Mouse (Mus musculus): ENCODE data around the gene Tpcn2.

Tpcn2 gene

GRCm38 (mm10) chr7:145240929-145241328 is 42.9 kb downstream of the Tpcn2 start:
- no peak for DNase-seq

GRCm38 (mm10) chr7:145239736-145240505 is 43.9 kb downstream of the Tpcn2 start:
- DNase-seq = no peak

GRCm38 (mm10) chr7:145239145-145239544 is 44.7 kb downstream of the Tpcn2 start:
- DNase-seq = no peak

- no peak for DNase-seq
Observed at GRCm38 (mm10) chr7:145234841-145235790, 48.7 kb downstream of the Tpcn2 start.

- no peak for DNase-seq
Observed at GRCm38 (mm10) chr7:145231659-145232058, 52.2 kb downstream of the Tpcn2 start.

- DNase-seq = no peak
Observed at GRCm38 (mm10) chr7:145226641-145227040, 57.2 kb downstream of the Tpcn2 start.

GRCm38 (mm10) chr7:145225626-145226025 is 58.2 kb downstream of the Tpcn2 start:
- DNase-seq = no peak

GRCm38 (mm10) chr7:145221841-145222689 is 61.7 kb downstream of the Tpcn2 start:
- no peak for DNase-seq

- DNase-seq = no peak
Observed at GRCm38 (mm10) chr7:145221346-145221745, 62.5 kb downstream of the Tpcn2 start.

- DNase-seq = no peak
Observed at GRCm38 (mm10) chr7:145219420-145219831, 64.4 kb downstream of the Tpcn2 start.

- DNase-seq = no peak
Observed at GRCm38 (mm10) chr7:145216591-145216990, 67.2 kb downstream of the Tpcn2 start.

- DNase-seq = no peak
Observed at GRCm38 (mm10) chr7:145215476-145215875, 68.3 kb downstream of the Tpcn2 start.

GRCm38 (mm10) chr7:145211680-145212659 is 71.8 kb downstream of the Tpcn2 start:
- no peak for DNase-seq

GRCm38 (mm10) chr7:145210477-145211070 is 73.2 kb downstream of the Tpcn2 start:
- DNase-seq = no peak

- no peak for DNase-seq
Observed at GRCm38 (mm10) chr7:145208006-145208405, 75.8 kb downstream of the Tpcn2 start, which contains the start of gene 1810010D01Rik. Gene 1810010D01Rik (minus strand): TSS chr7:145208119.

GRCm38 (mm10) chr7:145206801-145207200 is 77.0 kb downstream of the Tpcn2 start:
- DNase-seq = no peak

GRCm38 (mm10) chr7:145206056-145206610 is 77.7 kb downstream of the Tpcn2 start:
- DNase-seq = no peak

- DNase-seq = no peak
Observed at GRCm38 (mm10) chr7:145205363-145205902, 78.4 kb downstream of the Tpcn2 start.

GRCm38 (mm10) chr7:145199711-145200110 is 84.1 kb downstream of the Tpcn2 start:
- no peak for DNase-seq

- no peak for DNase-seq
Observed at GRCm38 (mm10) chr7:145198223-145198714, 85.5 kb downstream of the Tpcn2 start.
